9 mouse cellular contexts compared by ENCODE assay signal in the genomic region with DNA sequence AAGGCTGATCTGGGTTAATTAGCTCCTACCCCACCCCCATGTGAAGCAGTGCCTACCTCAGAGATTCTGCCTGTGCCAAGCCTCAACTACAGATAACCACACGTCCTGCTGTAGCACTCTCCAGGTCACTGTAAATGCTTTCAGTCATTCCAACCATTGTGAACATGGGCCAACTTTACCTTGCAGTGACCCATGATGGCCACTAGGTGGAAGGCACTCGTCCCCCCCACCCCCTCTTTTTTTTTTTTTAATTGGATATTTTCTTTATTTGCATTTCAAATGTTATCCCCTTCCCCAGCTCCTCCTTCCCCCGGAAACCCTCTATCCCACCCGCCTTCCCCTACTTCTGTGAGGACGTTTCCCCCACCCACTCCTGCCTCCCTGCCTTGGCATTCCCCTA. TPM values are rescaled to one million over a fixed set of nuclear protein-coding genes. Genes with fewer than 3 reads are reported as not detected.
DNase-seq lines count a peak whose midpoint lies in the region; ATAC-seq and TF ChIP-seq lines count a peak whose summit lies in the region.
"Had no signal": no experiment of that assay in that cellular context is flagged by ENCODE, and none has a peak within 500 bp of the region (broad histone marks: within the 10 kb centered on the region; RNA-seq: fewer than 3 reads in every experiment).

No protein-coding gene starts in this region.

- TF ChIP-seq EP300 in heart, adult 2 months (IDR thresholded peaks at IDR 0.05; ENCODE audit: insufficient read depth, low read depth, low read length) = no peak

- ATAC-seq in hematopoietic stem cell, adult 5-6 weeks (replicated peaks in 1 of 2; ENCODE audit: insufficient read depth in 1 of 2, low FRiP score in 2 of 2, low TSS enrichment in 1 of 2, low read depth in 1 of 2, poor library complexity in 2 of 2, severe bottlenecking in 2 of 2) = peak; percentile 32 to 51; a peak in 1 of 4 replicates
- no peak for ATAC-seq in inflammation-experienced regulatory T-cells, adult 6 months

- H3K36me3 ChIP-seq in heart, adult 2 months (ENCODE audit: control insufficient read depth, insufficient read depth, low read length) = no peaks in the 10 kb centered on the region
- H3K36me3 ChIP-seq in splenic B cell, adult 2 months (ENCODE audit: control insufficient read depth, insufficient read depth, low read length, poor library complexity, severe bottlenecking) = peaks cover 5% of the 10 kb centered on the region; the same call in 1 of the 2 replicates

- TF ChIP-seq POLR2A in heart, adult 2 months (IDR thresholded peaks at IDR 0.05; ENCODE audit: insufficient read depth, low read depth, low read length) = no peak

- DNase-seq in heart, adult 2 months = peak in 1 of 2 experiments; percentile 10
- no peak for DNase-seq in heart, postnatal 25 days (ENCODE audit: low spot score)
- peak; percentile 47 for DNase-seq in 3T3-L1 (ENCODE audit: low read depth, low spot score)
- peak; percentile 46 for DNase-seq in NIH3T3 (ENCODE audit: low read depth)
- DNase-seq in splenic B cell, adult 2 months (ENCODE audit: low read depth, low spot score) = peak; percentile 45
- no peak for DNase-seq in spleen, postnatal 14 days (ENCODE audit: low spot score in 2 of 2)

- H3K27me3 ChIP-seq in heart, adult 2 months (ENCODE audit: control insufficient read depth, insufficient read depth, low read length) = no peaks in the 10 kb centered on the region
- no peaks in the 10 kb centered on the region for H3K27me3 ChIP-seq in splenic B cell, adult 2 months (ENCODE audit: control insufficient read depth, insufficient read depth, low read length, poor library complexity, severe bottlenecking)
- H3K27me3 ChIP-seq: embryonic facial prominence, embryonic 13.5 days had no signal

- H3K4me1 ChIP-seq in heart, adult 2 months (ENCODE audit: control insufficient read depth, insufficient read depth, low read length) = no peaks in the 10 kb centered on the region
- H3K4me1 ChIP-seq: embryonic facial prominence, embryonic 13.5 days had no signal

- 15% methylated on average over 5 of the region's 5 CpGs for WGBS in heart, adult 2 months

- H3K27ac ChIP-seq in heart, adult 2 months = no peak overlapping the region
- H3K27ac ChIP-seq: embryonic facial prominence, embryonic 13.5 days had no signal

- H3K4me3 ChIP-seq in heart, adult 2 months = no peak overlapping the region
- H3K4me3 ChIP-seq: embryonic facial prominence, embryonic 13.5 days had no signal

- peak; percentile 85 for TF ChIP-seq CTCF in heart, adult 2 months (IDR thresholded peaks at IDR 0.05)

- intact Hi-C loops in heart, adult 2 months (cut with DNase I) = no loop called here
- intact Hi-C loops in heart, postnatal 25 days (cut with DNase I) = loop anchor here (2.0 kb wide), 1 partner anchor 43 kb away; no protein-coding TSS in a partner anchor

- no peak overlapping the region for H3K9ac ChIP-seq in heart, adult 2 months (ENCODE audit: low read depth, low read length)
- H3K9ac ChIP-seq: embryonic facial prominence, embryonic 13.5 days had no signal

- no peaks in the 10 kb centered on the region for H3K79me2 ChIP-seq in heart, adult 2 months (replicated peaks; ENCODE audit: control insufficient read depth, insufficient read depth, low read length)

RNA-seq across cellular contexts. Expression of a gene that starts 2.0 kb away (rescaled TPM):
- not detected for total RNA-seq in heart, adult 2 months (2021)
- not detected in 2 replicates for polyA plus RNA-seq in heart, adult 2 months (2012; rRNA removed)
- not detected for total RNA-seq in heart, postnatal 25 days (2021)
- not detected in 2 replicates for total RNA-seq in hematopoietic stem cell, adult 5-6 weeks (2017)
- not detected for polyA plus RNA-seq in inflammation-experienced regulatory T-cells, adult 6 months (2017; shearing (Covaris generic))
- polyA plus RNA-seq: embryonic facial prominence, embryonic 13.5 days had no signal

RNA-seq across cellular contexts. Expression of a gene that starts 17.1 kb away (rescaled TPM):
- total RNA-seq in heart, adult 2 months (2021) = under 1 TPM; 0.07 to 0.21 TPM
- polyA plus RNA-seq in heart, adult 2 months (2012; rRNA removed) = 0.21 and 0.70 TPM in 2 replicates
- under 1 TPM; 0.11 to 0.44 TPM for total RNA-seq in heart, postnatal 25 days (2021)
- total RNA-seq in hematopoietic stem cell, adult 5-6 weeks (2017) = not detected in 2 replicates
- polyA plus RNA-seq in inflammation-experienced regulatory T-cells, adult 6 months (2017; shearing (Covaris generic)) = not detected

RNA-seq across cellular contexts. Expression of a gene that starts 30.3 kb away (rescaled TPM):
- total RNA-seq in heart, adult 2 months (2021) = 10 to 100 TPM; 17.1 to 20.6 TPM
- 14.3 and 23.4 TPM in 2 replicates for polyA plus RNA-seq in heart, adult 2 months (2012; rRNA removed)
- total RNA-seq in heart, postnatal 25 days (2021) = 10 to 100 TPM; 13.9 to 20.6 TPM
- total RNA-seq in hematopoietic stem cell, adult 5-6 weeks (2017) = 9.1 and 10.0 TPM in 2 replicates
- polyA plus RNA-seq in inflammation-experienced regulatory T-cells, adult 6 months (2017; shearing (Covaris generic)) = 10 to 100 TPM; 13.6 to 25.9 (median 17.6) TPM

RNA-seq across cellular contexts. Expression of a gene that starts 35.3 kb away (rescaled TPM):
- total RNA-seq in heart, adult 2 months (2021) = 10 to 100 TPM; 20.3 to 20.5 TPM
- 9.9 and 11.0 TPM in 2 replicates for polyA plus RNA-seq in heart, adult 2 months (2012; rRNA removed)
- total RNA-seq in heart, postnatal 25 days (2021) = 10 to 100 TPM; 21.7 to 24.5 TPM
- total RNA-seq in hematopoietic stem cell, adult 5-6 weeks (2017) = 84.0 and 85.4 TPM in 2 replicates
- polyA plus RNA-seq in inflammation-experienced regulatory T-cells, adult 6 months (2017; shearing (Covaris generic)) = 100 to 1,000 TPM in 1 of 3 experiments, 10 to 100 TPM in 2; 67.9 to 101 (median 96.7) TPM

Comparison
In these comparisons a context has a peak if more than half of its experiments do, and no peak if none do; other contexts are left out.
1. DNase-seq: peak in 3T3-L1 (single experiment), NIH3T3 (single experiment) and splenic B cell, adult 2 months (single experiment); none in heart, postnatal 25 days (single experiment) and spleen, postnatal 14 days (0 of 2).